Mouse (Mus musculus): ENCODE results near the gene Celf1.

GRCm38 (mm10) chr2:90975181-90975835 lies 35.1 kb downstream of the Celf1 start:
- TF ChIP-seq ZNF384 (IDR thresholded peaks at IDR 0.05; ENCODE audit: low read depth, low read length) (no peak), HCFC1 (IDR thresholded peaks at IDR 0.05; ENCODE audit: borderline replicate concordance, insufficient read depth, low read length) (no peak), ZC3H11A (IDR thresholded peaks at IDR 0.05; ENCODE audit: borderline replicate concordance, low read depth, low read length) (no peak), CHD2 (IDR thresholded peaks at IDR 0.05; ENCODE audit: low read depth, low read length) (no peak), MAFK (IDR thresholded peaks at IDR 0.05; ENCODE audit: insufficient read depth, low read depth, low read length) (no peak)

Measured in ES-E14 (cell line).